Mouse (Mus musculus) A20 (cell line): ENCODE data around the gene Lalba.
"Not testable (repeated sequence)": the region's sequence is repeated elsewhere in the genome, so short reads cannot be mapped to it uniquely, and the experiment has no call there.

Experiments used
- DNase-seq: peaks from one replicate; pipeline ENCODE4 v3.0.0-alpha.2; 2011; ENCODE audit warnings: low read depth, low spot score

The Lalba gene

DNA sequence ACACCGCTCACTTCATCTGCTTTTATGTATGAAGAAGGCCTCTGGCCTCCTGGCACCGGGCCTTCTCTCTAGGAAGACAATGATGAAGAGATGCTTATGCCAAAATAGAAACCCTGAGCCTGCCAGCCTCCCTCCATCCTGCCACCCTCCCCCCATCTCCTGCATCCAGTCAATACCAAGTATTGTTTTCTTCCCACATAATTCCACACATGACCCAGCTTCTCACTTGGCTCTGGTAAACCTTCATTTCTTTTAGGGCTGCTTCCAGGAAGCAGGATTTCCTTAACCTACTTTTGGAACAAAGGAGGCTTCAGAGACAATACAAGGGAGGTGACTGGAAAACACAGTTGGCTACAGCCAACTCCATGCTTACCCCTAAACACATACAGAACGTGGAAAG is at the start of gene Lalba:
Gene Lalba (minus strand): TSS at position 21 of the 400 bp plus-strand sequence.
- no peak for DNase-seq

DNA sequence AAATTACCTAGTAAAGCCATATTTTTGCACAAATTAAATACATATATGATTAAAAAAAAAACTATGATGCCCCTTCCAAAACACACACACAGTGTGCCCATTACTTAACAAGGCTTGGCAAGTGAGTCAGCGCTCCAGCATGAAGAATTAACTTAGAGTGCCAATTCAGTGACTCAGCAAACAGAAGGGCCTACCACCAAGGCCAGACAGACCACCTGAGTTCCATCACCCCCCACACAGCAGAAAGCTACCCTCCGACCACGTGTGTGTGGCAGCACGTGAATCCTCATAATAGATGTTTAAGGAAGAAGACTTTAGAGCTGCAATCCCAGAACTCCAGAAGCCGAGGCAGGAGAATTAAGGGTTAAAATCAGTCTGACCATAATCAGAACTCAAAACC is 49.8 kb upstream of the Lalba start:
- DNase-seq = no peak

- no peak for DNase-seq
Measured at GRCm38 (mm10) chr15:98528066-98528563, 45.6 kb upstream of the Lalba start.

DNA sequence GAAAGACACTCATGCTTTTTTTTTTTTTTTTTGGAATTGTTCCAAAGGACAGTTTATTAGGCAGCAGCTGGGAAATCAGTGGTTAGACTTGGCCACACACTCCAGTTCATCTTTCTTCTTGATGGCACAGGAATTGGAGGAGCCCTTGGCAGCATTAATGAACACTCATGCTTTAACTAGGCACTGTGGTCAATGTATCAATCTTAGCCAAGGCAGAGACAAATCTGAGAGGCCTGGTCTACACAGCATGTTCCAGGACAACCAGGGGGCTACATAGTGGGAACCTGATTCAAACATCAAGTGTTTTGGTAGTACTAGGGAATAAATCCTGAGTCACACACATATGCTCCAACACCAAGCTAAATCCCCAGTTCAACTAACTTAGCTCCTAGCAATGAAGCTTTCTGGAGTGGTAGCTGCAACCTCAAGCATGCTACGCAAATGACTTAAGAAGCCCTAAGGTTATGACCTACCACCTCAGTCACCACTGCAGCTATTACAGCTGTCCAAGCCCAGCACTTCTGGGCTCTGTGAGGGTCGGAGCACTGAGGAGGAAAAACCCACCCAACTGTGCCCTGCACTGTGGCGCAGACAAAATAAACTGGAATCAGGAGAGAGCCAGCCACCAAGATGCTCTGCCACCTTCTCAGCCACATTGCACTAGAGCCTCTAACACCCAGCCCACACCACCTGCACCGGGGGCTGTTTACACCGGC is 44.7 kb upstream of the Lalba start:
- no peak for DNase-seq

DNA sequence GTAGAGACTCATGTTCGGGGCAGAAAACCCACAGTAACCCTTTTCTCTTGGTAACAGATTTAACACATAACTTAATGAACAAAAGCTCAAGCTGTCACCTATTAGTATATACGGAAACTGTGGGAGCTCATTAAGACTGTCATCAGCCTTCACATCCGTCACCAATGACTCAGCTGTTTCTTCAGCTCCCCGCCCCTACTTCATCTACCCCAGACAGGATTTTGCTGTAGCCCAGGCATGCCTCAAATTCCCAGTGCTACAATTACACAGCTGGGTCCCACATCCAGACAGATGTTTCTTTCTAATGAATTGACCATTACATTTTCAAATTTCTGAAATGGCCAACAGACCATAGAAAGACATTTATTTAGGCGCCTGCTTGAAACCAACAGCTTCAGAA is 43.5 kb upstream of the Lalba start:
- DNase-seq = no peak

- DNase-seq = no peak
Measured at GRCm38 (mm10) chr15:98521245-98521644, 38.7 kb upstream of the Lalba start.

DNA sequence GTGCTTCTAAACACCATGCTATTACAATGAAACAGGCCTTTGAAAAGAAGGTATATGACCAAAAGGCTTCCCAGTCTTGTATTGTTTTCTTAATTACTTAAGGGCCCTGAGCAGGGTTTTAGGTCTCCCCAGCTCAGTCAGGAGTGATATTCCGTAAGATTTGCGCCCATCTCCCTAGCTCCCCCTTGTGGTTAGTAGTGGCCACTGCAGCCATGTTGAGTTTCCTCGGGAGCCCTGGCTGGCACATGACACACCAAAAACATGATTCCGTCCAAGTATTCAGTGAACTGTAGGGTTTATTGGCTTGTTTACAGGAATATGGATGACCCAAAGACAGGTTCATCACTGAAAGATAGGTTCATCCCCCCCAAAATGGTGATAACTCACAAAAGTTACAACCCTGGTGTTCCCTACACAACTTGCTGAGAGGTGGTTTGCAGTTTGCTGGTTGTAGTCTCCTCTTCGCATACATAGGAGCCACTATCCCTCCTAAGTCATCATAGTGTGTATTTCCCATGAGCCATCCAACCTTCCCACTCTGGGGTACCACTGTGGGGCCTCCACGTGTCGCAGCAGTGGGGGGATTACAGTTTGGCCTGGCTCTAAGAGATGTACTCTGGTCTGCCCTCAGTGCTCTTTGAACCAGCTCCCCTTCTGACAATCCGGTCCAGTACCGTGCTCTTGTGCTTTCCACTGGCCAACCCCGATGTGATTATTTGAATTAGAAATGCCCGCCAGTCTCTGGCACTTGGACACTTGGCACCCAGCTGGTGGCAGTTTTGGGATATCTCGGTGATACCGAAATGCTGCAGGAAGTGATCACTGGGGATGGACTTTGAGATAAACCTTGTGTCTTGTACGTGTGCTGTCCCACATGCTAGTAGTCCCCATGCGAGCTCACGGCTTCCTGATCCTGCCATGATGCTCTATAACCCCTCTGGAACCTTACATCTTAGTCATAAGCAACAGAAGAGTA is 35.1 kb upstream of the Lalba start:
- DNase-seq = peak; percentile 77

- not testable (repeated sequence) for DNase-seq
Measured at GRCm38 (mm10) chr15:98514845-98515244, 32.3 kb upstream of the Lalba start.

GRCm38 (mm10) chr15:98514146-98514545 is 31.6 kb upstream of the Lalba start:
- DNase-seq = peak; percentile 43

DNA sequence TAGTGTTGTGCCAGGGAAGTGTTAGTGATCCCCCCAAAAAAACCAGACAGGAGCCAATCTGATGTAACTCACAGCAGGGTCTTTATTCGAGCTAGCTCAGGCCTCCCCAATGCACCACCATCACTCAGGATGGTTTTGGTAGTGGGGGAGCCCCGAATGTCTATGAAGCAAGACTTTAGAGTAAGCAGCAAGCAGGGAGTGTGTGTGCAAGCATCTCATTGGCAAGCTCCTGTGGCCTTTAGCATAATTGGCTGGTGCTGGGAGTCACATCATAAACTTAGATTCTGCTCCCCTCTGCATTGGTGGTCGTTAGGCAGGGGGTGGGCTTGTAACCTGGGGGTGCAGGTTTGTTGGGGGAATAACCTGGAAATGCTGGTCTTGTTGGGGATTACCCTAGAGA is 31.2 kb upstream of the Lalba start:
- peak; percentile 86 for DNase-seq

DNA sequence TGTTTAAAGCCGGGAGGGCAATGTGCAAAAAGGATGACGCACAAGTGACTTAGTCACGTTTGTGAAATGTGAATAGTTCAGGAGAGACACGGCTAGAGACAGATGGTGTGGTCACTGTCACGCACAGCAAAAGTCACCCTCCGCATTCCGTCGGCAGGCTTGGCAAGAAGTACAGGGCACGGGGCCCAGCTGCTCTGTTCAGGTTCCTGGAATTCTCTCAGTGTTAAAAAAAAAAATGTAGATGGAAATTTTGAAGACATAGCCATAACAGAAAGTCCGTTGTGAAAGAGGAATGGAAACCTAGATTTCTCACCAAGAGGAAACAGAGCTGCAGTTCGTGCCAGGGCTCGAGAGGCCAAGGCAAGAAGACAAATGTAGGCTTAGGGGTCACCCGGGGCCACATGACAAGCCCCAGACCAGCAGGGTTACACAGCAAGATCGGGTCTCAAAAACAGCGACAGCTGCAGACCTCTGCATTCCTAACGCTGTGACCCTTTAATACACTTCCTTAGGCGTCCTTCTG is 30.3 kb upstream of the Lalba start:
- DNase-seq = peak; percentile 90

DNA sequence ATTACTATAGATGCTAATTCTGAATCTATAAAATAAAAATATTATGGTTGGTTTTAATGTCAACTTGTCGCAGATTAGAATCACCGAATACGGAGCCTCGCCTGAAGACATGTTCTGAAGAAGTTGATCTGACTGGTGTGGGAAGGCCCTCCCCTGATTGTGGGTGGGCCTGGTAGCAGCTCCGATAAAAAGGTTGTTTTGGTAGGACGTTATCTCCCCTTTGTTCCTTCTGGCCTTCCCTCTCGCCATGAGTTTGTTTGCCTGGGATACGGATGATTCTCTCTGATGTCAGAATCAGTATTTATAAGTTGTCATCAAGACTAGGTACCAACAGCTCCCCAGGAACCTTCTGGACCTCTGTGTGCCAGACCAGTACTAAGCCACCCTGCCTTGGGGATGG is 29.7 kb upstream of the Lalba start:
- DNase-seq = peak; percentile 69

- peak; percentile 91 for DNase-seq
Measured at GRCm38 (mm10) chr15:98511386-98511928, 28.9 kb upstream of the Lalba start.

- peak; percentile 91 for DNase-seq
Measured at GRCm38 (mm10) chr15:98510438-98511385, 28.2 kb upstream of the Lalba start.

GRCm38 (mm10) chr15:98509387-98509786 is 26.9 kb upstream of the Lalba start:
- peak; percentile 52 for DNase-seq

DNA sequence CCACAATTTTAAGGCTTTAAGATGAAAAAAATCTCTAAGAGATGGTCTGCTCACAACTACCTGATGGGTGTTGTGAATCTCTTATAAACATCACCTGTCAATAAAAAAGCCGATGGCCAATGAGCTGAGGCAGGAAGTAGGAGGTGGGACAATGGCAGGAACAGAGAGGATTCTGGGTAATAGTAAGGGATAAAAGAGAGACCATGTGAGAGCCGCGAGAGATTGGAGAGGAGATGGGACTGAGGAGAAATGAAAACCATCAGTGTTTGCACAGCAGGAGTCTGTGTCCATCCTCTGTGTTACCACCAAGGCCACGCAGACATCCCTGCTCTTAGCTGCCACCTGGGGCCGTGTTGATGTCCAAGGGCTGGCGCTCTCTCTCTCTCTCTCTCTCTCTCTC is 24.8 kb upstream of the Lalba start:
- DNase-seq = peak; percentile 54

GRCm38 (mm10) chr15:98506253-98506957 is 23.9 kb upstream of the Lalba start:
- no peak for DNase-seq

GRCm38 (mm10) chr15:98504514-98504913 is 22.0 kb upstream of the Lalba start:
- DNase-seq = peak; percentile 82

GRCm38 (mm10) chr15:98503317-98503716 is 20.8 kb upstream of the Lalba start:
- DNase-seq = no peak

GRCm38 (mm10) chr15:98497631-98498030 is 15.1 kb upstream of the Lalba start:
- DNase-seq = no peak
